Mouse (Mus musculus): ENCODE results near the gene Man1c1. TPM values are rescaled to one million over a fixed set of nuclear protein-coding genes. Genes with fewer than 3 reads are reported as not detected.

Man1c1 gene
- total and polyA plus RNA-seq, 2 experiments from 2014 or later: 3.8 to 14.8 TPM

- no peaks in the 10 kb centered on the region for H3K27me3 ChIP-seq (ENCODE audit: control insufficient read depth, insufficient read depth, low read length)
- no peak overlapping the region for H3K4me2 ChIP-seq (ENCODE audit: low read depth, low read length)
- H3K4me1 ChIP-seq (ENCODE audit: control insufficient read depth, insufficient read depth): peaks cover 16% of the 10 kb centered on the region
- no peak for ATAC-seq (ENCODE audit: insufficient read depth, low read depth)
- DNase-seq (ENCODE audit: low spot score): no peak
- no peaks in the 10 kb centered on the region for H3K36me3 ChIP-seq (replicated peaks; ENCODE audit: control insufficient read depth, insufficient read depth, low read length)
- no peak overlapping the region for H3K27ac ChIP-seq (ENCODE audit: low read depth)
- H3K4me3 ChIP-seq (ENCODE audit: low read depth, low read length): no peak overlapping the region
- no peaks in the 10 kb centered on the region for H3K9me3 ChIP-seq (replicated peaks; ENCODE audit: control insufficient read depth, low read length)
- 85% methylated on average over 5 of the region's 5 CpGs for WGBS
- no peak overlapping the region for H3K9ac ChIP-seq (replicated peaks; ENCODE audit: low read depth, low read length)
- TF ChIP-seq CTCF (IDR thresholded peaks at IDR 0.05; ENCODE audit: low read depth) (no peak), EP300 (IDR thresholded peaks at IDR 0.05; ENCODE audit: low read depth) (no peak)
Measured at GRCm38 (mm10) chr4:134657473-134657872, 46.6 kb downstream of the Man1c1 start.

DNA sequence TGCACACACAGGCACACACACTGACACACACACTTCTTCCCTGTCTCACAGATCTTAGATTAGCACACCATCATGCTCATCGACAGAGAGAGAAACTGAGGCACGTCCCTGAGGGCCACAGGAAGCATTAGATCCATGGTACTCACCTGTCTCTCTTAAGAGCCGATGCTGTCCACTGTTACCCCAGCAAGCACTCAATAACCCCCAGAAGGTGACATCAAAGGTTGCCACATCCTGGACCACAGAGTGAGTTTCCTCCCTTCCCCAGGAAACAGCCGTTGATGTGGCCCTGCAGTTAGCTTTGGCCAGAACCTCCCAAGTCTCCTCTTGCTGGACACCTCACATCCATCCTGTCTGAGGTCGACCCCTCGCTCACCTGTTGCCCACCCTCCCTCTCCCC is 49.7 kb downstream of the Man1c1 start:
- no peak for TF ChIP-seq CTCF (IDR thresholded peaks at IDR 0.05; ENCODE audit: low read depth)
- no peak for TF ChIP-seq EP300 (IDR thresholded peaks at IDR 0.05; ENCODE audit: low read depth)
- no peaks in the 10 kb centered on the region for H3K36me3 ChIP-seq (replicated peaks; ENCODE audit: control insufficient read depth, insufficient read depth, low read length)
- no peak overlapping the region for H3K9ac ChIP-seq (replicated peaks; ENCODE audit: low read depth, low read length)
- ATAC-seq (ENCODE audit: insufficient read depth, low read depth) (no peak), DNase-seq (ENCODE audit: low spot score) (no peak)
- H3K4me2 ChIP-seq (ENCODE audit: low read depth, low read length): no peak overlapping the region
- no peaks in the 10 kb centered on the region for H3K27me3 ChIP-seq (ENCODE audit: control insufficient read depth, insufficient read depth, low read length)
- H3K4me3 ChIP-seq (ENCODE audit: low read depth, low read length): no peak overlapping the region
- H3K27ac ChIP-seq (ENCODE audit: low read depth): no peak overlapping the region
- WGBS: 81% methylated on average over 6 of the region's 6 CpGs
- H3K4me1 ChIP-seq (ENCODE audit: control insufficient read depth, insufficient read depth): peaks cover 3% of the 10 kb centered on the region; the same call in 1 of the 2 replicates
- H3K9me3 ChIP-seq (replicated peaks; ENCODE audit: control insufficient read depth, low read length): no peaks in the 10 kb centered on the region

DNA sequence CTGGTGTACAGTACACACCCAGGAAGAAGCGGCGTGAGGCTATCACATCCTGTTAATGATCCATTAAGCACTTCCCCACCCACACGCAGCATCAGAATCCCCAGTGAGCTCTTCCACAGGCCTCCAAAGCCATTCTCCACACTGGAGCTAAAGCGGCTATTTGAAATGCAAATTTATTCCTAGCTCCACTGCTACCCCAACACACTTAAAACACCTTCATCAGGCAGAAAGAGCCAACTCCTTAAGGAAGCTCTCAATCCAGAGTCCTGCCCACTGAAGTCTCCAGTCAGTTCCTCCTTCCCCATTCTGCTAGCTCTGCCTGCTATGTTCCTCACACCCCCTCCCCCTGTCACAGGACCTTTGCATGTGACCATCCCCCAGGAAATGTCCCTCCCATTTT is 51.4 kb downstream of the Man1c1 start:
- DNase-seq (ENCODE audit: low spot score) (no peak), ATAC-seq (ENCODE audit: insufficient read depth, low read depth) (no peak)
- no peak overlapping the region for H3K27ac ChIP-seq (ENCODE audit: low read depth)
- no peak overlapping the region for H3K4me3 ChIP-seq (ENCODE audit: low read depth, low read length)
- no peaks in the 10 kb centered on the region for H3K9me3 ChIP-seq (replicated peaks; ENCODE audit: control insufficient read depth, low read length)
- no peak overlapping the region for H3K4me2 ChIP-seq (ENCODE audit: low read depth, low read length)
- H3K36me3 ChIP-seq (replicated peaks; ENCODE audit: control insufficient read depth, insufficient read depth, low read length): no peaks in the 10 kb centered on the region
- H3K4me1 ChIP-seq (ENCODE audit: control insufficient read depth, insufficient read depth): no peaks in the 10 kb centered on the region
- 92% methylated on average over 4 of the region's 4 CpGs for WGBS
- TF ChIP-seq EP300 (IDR thresholded peaks at IDR 0.05; ENCODE audit: low read depth) (no peak), CTCF (IDR thresholded peaks at IDR 0.05; ENCODE audit: low read depth) (no peak)
- H3K9ac ChIP-seq (replicated peaks; ENCODE audit: low read depth, low read length): no peak overlapping the region
- H3K27me3 ChIP-seq (ENCODE audit: control insufficient read depth, insufficient read depth, low read length): no peaks in the 10 kb centered on the region

DNA sequence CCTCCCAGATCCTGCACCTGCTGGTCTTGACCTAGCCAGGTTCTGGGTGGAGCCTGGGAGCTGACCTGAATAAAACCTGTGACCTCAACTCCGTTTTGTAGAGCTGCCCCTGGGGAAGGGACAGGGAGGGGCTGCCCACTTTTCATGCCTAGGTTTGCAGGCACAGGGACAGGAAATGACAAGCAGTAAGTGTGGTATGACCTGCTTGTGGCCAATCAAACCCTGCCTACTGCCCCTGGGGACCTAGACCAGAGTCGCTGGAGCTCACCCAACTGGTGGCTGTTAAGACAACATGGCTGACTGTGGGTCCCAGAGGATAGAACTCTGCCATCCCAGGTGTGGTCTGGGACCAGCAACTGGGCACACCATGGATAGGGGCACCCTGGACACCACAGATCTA is 51.9 kb downstream of the Man1c1 start:
- TF ChIP-seq EP300 (IDR thresholded peaks at IDR 0.05; ENCODE audit: low read depth) (no peak), CTCF (IDR thresholded peaks at IDR 0.05; ENCODE audit: low read depth) (no peak)
- H3K9me3 ChIP-seq (replicated peaks; ENCODE audit: control insufficient read depth, low read length): no peaks in the 10 kb centered on the region
- no peaks in the 10 kb centered on the region for H3K4me1 ChIP-seq (ENCODE audit: control insufficient read depth, insufficient read depth)
- no peak overlapping the region for H3K4me2 ChIP-seq (ENCODE audit: low read depth, low read length)
- no peaks in the 10 kb centered on the region for H3K36me3 ChIP-seq (replicated peaks; ENCODE audit: control insufficient read depth, insufficient read depth, low read length)
- H3K27me3 ChIP-seq (ENCODE audit: control insufficient read depth, insufficient read depth, low read length): no peaks in the 10 kb centered on the region
- H3K9ac ChIP-seq (replicated peaks; ENCODE audit: low read depth, low read length): no peak overlapping the region
- H3K27ac ChIP-seq (ENCODE audit: low read depth): no peak overlapping the region
- 56% methylated on average over 2 of the region's 2 CpGs for WGBS
- ATAC-seq (ENCODE audit: insufficient read depth, low read depth): no peak
- no peak overlapping the region for H3K4me3 ChIP-seq (ENCODE audit: low read depth, low read length)
- no peak for DNase-seq (ENCODE audit: low spot score)

DNA sequence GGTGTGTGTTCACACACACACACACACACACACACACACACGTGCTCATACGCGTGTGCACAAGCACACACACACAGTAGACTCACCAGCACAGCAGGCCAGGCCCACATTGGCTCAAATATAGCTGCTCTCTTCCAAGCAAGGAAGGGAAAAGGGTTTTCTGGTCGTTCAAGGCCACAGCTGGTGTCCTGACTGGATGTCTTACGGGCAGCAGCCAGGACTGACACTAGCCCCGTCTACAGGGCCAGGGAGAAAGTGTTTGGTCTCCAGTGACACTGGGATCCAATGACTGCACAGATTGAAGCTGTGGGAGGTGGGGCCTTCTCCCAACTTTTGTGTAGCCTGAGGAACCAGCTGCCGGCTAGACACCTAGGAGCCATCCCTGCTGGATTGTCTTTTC is 52.7 kb downstream of the Man1c1 start:
- H3K4me1 ChIP-seq (ENCODE audit: control insufficient read depth, insufficient read depth): no peaks in the 10 kb centered on the region
- no peaks in the 10 kb centered on the region for H3K9me3 ChIP-seq (replicated peaks; ENCODE audit: control insufficient read depth, low read length)
- H3K27ac ChIP-seq (ENCODE audit: low read depth): no peak overlapping the region
- ATAC-seq (ENCODE audit: insufficient read depth, low read depth): peak; percentile 54
- H3K4me2 ChIP-seq (ENCODE audit: low read depth, low read length): no peak overlapping the region
- TF ChIP-seq EP300 (IDR thresholded peaks at IDR 0.05; ENCODE audit: low read depth) (no peak), CTCF (IDR thresholded peaks at IDR 0.05; ENCODE audit: low read depth) (no peak)
- H3K4me3 ChIP-seq (ENCODE audit: low read depth, low read length): no peak overlapping the region
- H3K27me3 ChIP-seq (ENCODE audit: control insufficient read depth, insufficient read depth, low read length): no peaks in the 10 kb centered on the region
- H3K9ac ChIP-seq (replicated peaks; ENCODE audit: low read depth, low read length): no peak overlapping the region
- 68% methylated on average over 7 of the region's 7 CpGs for WGBS
- H3K36me3 ChIP-seq (replicated peaks; ENCODE audit: control insufficient read depth, insufficient read depth, low read length): no peaks in the 10 kb centered on the region
- DNase-seq (ENCODE audit: low spot score): peak; percentile 36
